Comparison of ENCODE assay signal across 8 mouse cellular contexts in genomic region chr16:16911641-16912597, GRCm38 (mm10). TPM values are rescaled to one million over a fixed set of nuclear protein-coding genes. Genes with fewer than 3 reads are reported as not detected.
DNase-seq lines count a peak whose midpoint lies in the region; ATAC-seq and TF ChIP-seq lines count a peak whose summit lies in the region.

No protein-coding gene starts in this region.

- no peaks in the 10 kb centered on the region for H3K27me3 ChIP-seq in hindbrain, embryonic 16.5 days (replicated peaks; ENCODE audit: control insufficient read depth, insufficient read depth, low read length)

- no peak overlapping the region for H3K4me2 ChIP-seq in hindbrain, embryonic 16.5 days (ENCODE audit: low read length)

- peak; percentile 97 for TF ChIP-seq CTCF in gastrocnemius, adult 2 months (IDR thresholded peaks at IDR 0.05)

- H3K9ac ChIP-seq in hindbrain, embryonic 16.5 days (ENCODE audit: low read depth, low read length) = no peak overlapping the region

- 28% methylated on average over 13 of the region's 13 CpGs for WGBS in hindbrain, embryonic 16.5 days

- DNase-seq in T-cell, adult 2 months (ENCODE audit: low spot score) = peak; percentile 69
- peak; percentile 75 to 84 for DNase-seq in cerebellum, postnatal 25 days
- peak; percentile 77 for DNase-seq in gastrocnemius, adult 2 months
- DNase-seq in left cerebral cortex, adult 8-10 months (ENCODE audit: low spot score in 2 of 2) = peak; percentile 59 to 66
- DNase-seq in right cerebral cortex, postnatal 14 days = peak; percentile 75
- DNase-seq in urinary bladder, postnatal 36 days (ENCODE audit: low spot score in 2 of 2) = peak; percentile 85 to 86

- intact Hi-C loops in gastrocnemius, adult 2 months (cut with DNase I) = loop anchor here (2.0 to 5.0 kb wide), 2 partner anchors 17 to 55 kb away; no protein-coding TSS in a partner anchor

- ATAC-seq in hindbrain, embryonic 16.5 days = peak; percentile 94
- ATAC-seq in megakaryocyte-erythroid progenitor cell, adult 5-6 weeks (replicated peaks; ENCODE audit: low FRiP score, low TSS enrichment, poor library complexity, severe bottlenecking) = peak; percentile 93

- peaks cover 28% of the 10 kb centered on the region for H3K36me3 ChIP-seq in hindbrain, embryonic 16.5 days (ENCODE audit: control insufficient read depth, insufficient read depth, low read length)

- peak overlapping the region; percentile 81 for H3K27ac ChIP-seq in gastrocnemius, adult 2 months
- H3K27ac ChIP-seq in hindbrain, embryonic 16.5 days (ENCODE audit: low read depth, low read length) = peak overlapping the region; percentile 42

- no peaks in the 10 kb centered on the region for H3K9me3 ChIP-seq in hindbrain, embryonic 16.5 days (ENCODE audit: control insufficient read depth, low read length)

- no peak overlapping the region for H3K4me3 ChIP-seq in gastrocnemius, adult 2 months
- H3K4me3 ChIP-seq in hindbrain, embryonic 16.5 days (ENCODE audit: low read length) = no peak overlapping the region

- H3K4me1 ChIP-seq in hindbrain, embryonic 16.5 days (ENCODE audit: control insufficient read depth, insufficient read depth, low read depth, low read length) = peaks cover 5% of the 10 kb centered on the region

RNA-seq across cellular contexts. Expression of gene Ppm1f, which starts 15.7 kb away (rescaled TPM):
- total RNA-seq in gastrocnemius, adult 2 months (2021) = 10 to 100 TPM in 1 of 2 experiments, 1 to 10 TPM in 1; 8.6 to 15.3 TPM
- 25.7 and 33.8 TPM in 2 replicates for polyA plus RNA-seq in hindbrain, embryonic 16.5 days (2015; fragmentation: Nextera tagmentation; extraction: Ambion mirVana)
- 10 to 100 TPM; 43.4 to 54.8 (median 49.7) TPM for total RNA-seq in left cerebral cortex, adult 8-10 months (2022)
- total RNA-seq in megakaryocyte-erythroid progenitor cell, adult 5-6 weeks (2014; fragmentation: Nextera tagmentation) = 6.5 and 6.7 TPM in 2 replicates
- total RNA-seq in megakaryocyte-erythroid progenitor cell, adult 5-6 weeks (2017) = 10.1 and 12.1 TPM in 2 replicates

RNA-seq across cellular contexts. Expression of gene Vpreb1, which starts 41.3 kb away (rescaled TPM):
- total RNA-seq in gastrocnemius, adult 2 months (2021) = under 1 TPM in 1 of 2 experiments, not detected in 1; 0.42 TPM
- 0.85 and 1.3 TPM in 2 replicates for polyA plus RNA-seq in hindbrain, embryonic 16.5 days (2015; fragmentation: Nextera tagmentation; extraction: Ambion mirVana)
- not detected for total RNA-seq in left cerebral cortex, adult 8-10 months (2022)
- total RNA-seq in megakaryocyte-erythroid progenitor cell, adult 5-6 weeks (2014; fragmentation: Nextera tagmentation) = 70.5 TPM in 1 of 2 replicates, not detected in the other
- total RNA-seq in megakaryocyte-erythroid progenitor cell, adult 5-6 weeks (2017) = 0.91 TPM in 1 of 2 replicates, not detected in the other

RNA-seq across cellular contexts. Expression of gene Top3b, which starts 41.4 kb away (rescaled TPM):
- 10 to 100 TPM; 19.9 to 22.5 TPM for total RNA-seq in gastrocnemius, adult 2 months (2021)
- polyA plus RNA-seq in hindbrain, embryonic 16.5 days (2015; fragmentation: Nextera tagmentation; extraction: Ambion mirVana) = 63.1 and 74.5 TPM in 2 replicates
- 10 to 100 TPM; 53.5 to 69.9 (median 67.2) TPM for total RNA-seq in left cerebral cortex, adult 8-10 months (2022)
- total RNA-seq in megakaryocyte-erythroid progenitor cell, adult 5-6 weeks (2014; fragmentation: Nextera tagmentation) = 123 and 133 TPM in 2 replicates
- 58.7 and 59.0 TPM in 2 replicates for total RNA-seq in megakaryocyte-erythroid progenitor cell, adult 5-6 weeks (2017)

RNA-seq across cellular contexts. Expression of gene Igll1, which starts 48.1 kb away (rescaled TPM):
- not detected for total RNA-seq in gastrocnemius, adult 2 months (2021)
- not detected in 2 replicates for polyA plus RNA-seq in hindbrain, embryonic 16.5 days (2015; fragmentation: Nextera tagmentation; extraction: Ambion mirVana)
- total RNA-seq in left cerebral cortex, adult 8-10 months (2022) = not detected
- total RNA-seq in megakaryocyte-erythroid progenitor cell, adult 5-6 weeks (2014; fragmentation: Nextera tagmentation) = 1.0 and 71.4 TPM in 2 replicates
- 3.1 TPM in 1 of 2 replicates, not detected in the other for total RNA-seq in megakaryocyte-erythroid progenitor cell, adult 5-6 weeks (2017)
